Mouse (Mus musculus): ENCODE results near the gene Phb2.
"Not testable (repeated sequence)": the region's sequence is repeated elsewhere in the genome, so short reads cannot be mapped to it uniquely, and the experiment has no call there.

Gene Phb2

GRCm38 (mm10) chr6:124711824-124712782, at the start of gene Phb2, which contains the start of gene Emg1:
Gene Phb2 (plus strand): TSS chr6:124712336.
Gene Emg1 (minus strand): TSS chr6:124712178.
- peak; percentile 98 for DNase-seq (ENCODE audit: low read depth, low spot score)

- DNase-seq (ENCODE audit: low read depth, low spot score) = peak; percentile 96
Measured at GRCm38 (mm10) chr6:124662477-124663423, 49.4 kb upstream of the Phb2 start, which contains the start of gene Lpcat3. Gene Lpcat3 (plus strand): TSS chr6:124663027.

- no peak for DNase-seq (ENCODE audit: low read depth, low spot score)
Measured at GRCm38 (mm10) chr6:124663424-124663795, 48.7 kb upstream of the Phb2 start.

GRCm38 (mm10) chr6:124664256-124664655, 47.9 kb upstream of the Phb2 start:
- DNase-seq (ENCODE audit: low read depth, low spot score) = no peak

GRCm38 (mm10) chr6:124665011-124665410, 47.1 kb upstream of the Phb2 start:
- DNase-seq (ENCODE audit: low read depth, low spot score) = no peak

GRCm38 (mm10) chr6:124669234-124669859, 42.8 kb upstream of the Phb2 start:
- no peak for DNase-seq (ENCODE audit: low read depth, low spot score)

GRCm38 (mm10) chr6:124670281-124670900, 41.7 kb upstream of the Phb2 start:
- no peak for DNase-seq (ENCODE audit: low read depth, low spot score)

GRCm38 (mm10) chr6:124672100-124672499, 40.0 kb upstream of the Phb2 start:
- no peak for DNase-seq (ENCODE audit: low read depth, low spot score)

- no peak for DNase-seq (ENCODE audit: low read depth, low spot score)
Measured at GRCm38 (mm10) chr6:124673619-124674018, 38.5 kb upstream of the Phb2 start.

GRCm38 (mm10) chr6:124674591-124674990, 37.5 kb upstream of the Phb2 start:
- DNase-seq (ENCODE audit: low read depth, low spot score) = no peak

- DNase-seq (ENCODE audit: low read depth, low spot score) = no peak
Measured at GRCm38 (mm10) chr6:124676171-124676570, 36.0 kb upstream of the Phb2 start.

- no peak for DNase-seq (ENCODE audit: low read depth, low spot score)
Measured at GRCm38 (mm10) chr6:124678769-124679168, 33.4 kb upstream of the Phb2 start.

- DNase-seq (ENCODE audit: low read depth, low spot score) = no peak
Measured at GRCm38 (mm10) chr6:124679486-124679885, 32.6 kb upstream of the Phb2 start.

GRCm38 (mm10) chr6:124682291-124682690, 29.8 kb upstream of the Phb2 start:
- DNase-seq (ENCODE audit: low read depth, low spot score) = not testable (repeated sequence)

- no peak for DNase-seq (ENCODE audit: low read depth, low spot score)
Measured at GRCm38 (mm10) chr6:124683591-124684417, 28.3 kb upstream of the Phb2 start.

- DNase-seq (ENCODE audit: low read depth, low spot score) = no peak
Measured at GRCm38 (mm10) chr6:124685606-124686386, 26.3 kb upstream of the Phb2 start.

GRCm38 (mm10) chr6:124686644-124687043, 25.5 kb upstream of the Phb2 start:
- not testable (repeated sequence) for DNase-seq (ENCODE audit: low read depth, low spot score)

GRCm38 (mm10) chr6:124688151-124688758, 23.9 kb upstream of the Phb2 start:
- no peak for DNase-seq (ENCODE audit: low read depth, low spot score)

GRCm38 (mm10) chr6:124689011-124689410, 23.1 kb upstream of the Phb2 start:
- DNase-seq (ENCODE audit: low read depth, low spot score) = no peak
